Mouse (Mus musculus): ENCODE measurements around the gene Cdrt4. TPM values are rescaled to one million over a fixed set of nuclear protein-coding genes. Genes with fewer than 3 reads are reported as not detected.

The Cdrt4 gene
- polyA plus RNA-seq, 1 experiment from 2014 or later, result not detected

GRCm38 (mm10) chr11:62985075-62985474 is 34.1 kb downstream of the Cdrt4 start:
- H3K4me1 ChIP-seq (ENCODE audit: control insufficient read depth, insufficient read depth, low read length), result no peaks in the 10 kb centered on the region; the same call in 1 of the 2 replicates
- no peak for ATAC-seq
- H3K4me3 ChIP-seq (ENCODE audit: low read length), result no peak overlapping the region
- H3K9ac ChIP-seq (ENCODE audit: low read depth, low read length), result no peak overlapping the region
- no peak overlapping the region for H3K27ac ChIP-seq (ENCODE audit: low read length)
- H3K36me3 ChIP-seq (ENCODE audit: control insufficient read depth, insufficient read depth, low read length), result no peaks in the 10 kb centered on the region
- no peak overlapping the region for H3K4me2 ChIP-seq (ENCODE audit: low read depth, low read length)
- 83% methylated on average over 3 of the region's 3 CpGs for WGBS
- H3K27me3 ChIP-seq (replicated peaks; ENCODE audit: control insufficient read depth, insufficient read depth, low read length), result no peaks in the 10 kb centered on the region
- H3K9me3 ChIP-seq (ENCODE audit: control insufficient read depth, low read length), result no peaks in the 10 kb centered on the region

- Histone ChIP-seq H3K36me3 (ENCODE audit: control insufficient read depth, insufficient read depth, low read length) (no peaks in the 10 kb centered on the region), H3K4me2 (ENCODE audit: low read depth, low read length) (no peak overlapping the region), H3K27ac (ENCODE audit: low read length) (no peak overlapping the region), H3K27me3 (replicated peaks; ENCODE audit: control insufficient read depth, insufficient read depth, low read length) (no peaks in the 10 kb centered on the region), H3K9ac (ENCODE audit: low read depth, low read length) (no peak overlapping the region), H3K9me3 (ENCODE audit: control insufficient read depth, low read length) (no peaks in the 10 kb centered on the region), H3K4me3 (ENCODE audit: low read length) (no peak overlapping the region), H3K4me1 (ENCODE audit: control insufficient read depth, insufficient read depth, low read length) (no peaks in the 10 kb centered on the region; the same call in 1 of the 2 replicates)
- WGBS, result 61% methylated on average over 4 of the region's 4 CpGs
- ATAC-seq, result no peak
These were observed 35.6 kb downstream of the Cdrt4 start for GRCm38 (mm10) chr11:62986578-62986977.

- Histone ChIP-seq H3K4me2 (ENCODE audit: low read depth, low read length) (no peak overlapping the region), H3K9ac (ENCODE audit: low read depth, low read length) (no peak overlapping the region), H3K4me1 (ENCODE audit: control insufficient read depth, insufficient read depth, low read length) (peaks cover 4% of the 10 kb centered on the region), H3K4me3 (ENCODE audit: low read length) (no peak overlapping the region), H3K36me3 (ENCODE audit: control insufficient read depth, insufficient read depth, low read length) (no peaks in the 10 kb centered on the region), H3K27ac (ENCODE audit: low read length) (no peak overlapping the region), H3K9me3 (ENCODE audit: control insufficient read depth, low read length) (no peaks in the 10 kb centered on the region), H3K27me3 (replicated peaks; ENCODE audit: control insufficient read depth, insufficient read depth, low read length) (no peaks in the 10 kb centered on the region)
- 89% methylated on average over 3 of the region's 3 CpGs for WGBS
- no peak for ATAC-seq
These were observed 39.2 kb downstream of the Cdrt4 start for GRCm38 (mm10) chr11:62990150-62990685.

- Histone ChIP-seq H3K27me3 (replicated peaks; ENCODE audit: control insufficient read depth, insufficient read depth, low read length) (no peaks in the 10 kb centered on the region), H3K4me2 (ENCODE audit: low read depth, low read length) (no peak overlapping the region), H3K9me3 (ENCODE audit: control insufficient read depth, low read length) (no peaks in the 10 kb centered on the region), H3K9ac (ENCODE audit: low read depth, low read length) (no peak overlapping the region), H3K27ac (ENCODE audit: low read length) (no peak overlapping the region), H3K4me3 (ENCODE audit: low read length) (no peak overlapping the region), H3K4me1 (ENCODE audit: control insufficient read depth, insufficient read depth, low read length) (peaks cover 10% of the 10 kb centered on the region), H3K36me3 (ENCODE audit: control insufficient read depth, insufficient read depth, low read length) (no peaks in the 10 kb centered on the region)
- no peak for ATAC-seq
- 82% methylated on average over 5 of the region's 5 CpGs for WGBS
These were observed 39.8 kb downstream of the Cdrt4 start for GRCm38 (mm10) chr11:62990811-62991210.

GRCm38 (mm10) chr11:62992545-62993242 is 41.7 kb downstream of the Cdrt4 start:
- WGBS, result 76% methylated on average over 13 of the region's 13 CpGs
- H3K4me3 ChIP-seq (ENCODE audit: low read length), result no peak overlapping the region

GRCm38 (mm10) chr11:62995066-62995754 is 44.2 kb downstream of the Cdrt4 start:
- Histone ChIP-seq H3K27ac (ENCODE audit: low read length) (0 out of 2 replicates have a peak overlapping the region, but pooled peaks have one; percentile 12), H3K36me3 (ENCODE audit: control insufficient read depth, insufficient read depth, low read length) (no peaks in the 10 kb centered on the region)
- whole genome bisulfite sequencing, result 73% methylated on average over 9 of the region's 9 CpGs

More at GRCm38 (mm10) chr11:62992545-62993242, 41.7 kb downstream of the Cdrt4 start:
- ATAC-seq, result no peak
- H3K27ac ChIP-seq (ENCODE audit: low read length), result no peak overlapping the region
- H3K4me1 ChIP-seq (ENCODE audit: control insufficient read depth, insufficient read depth, low read length), result peaks cover 24% of the 10 kb centered on the region
- no peaks in the 10 kb centered on the region for H3K27me3 ChIP-seq (replicated peaks; ENCODE audit: control insufficient read depth, insufficient read depth, low read length)
- no peaks in the 10 kb centered on the region for H3K9me3 ChIP-seq (ENCODE audit: control insufficient read depth, low read length)
- H3K36me3 ChIP-seq (ENCODE audit: control insufficient read depth, insufficient read depth, low read length), result no peaks in the 10 kb centered on the region
- no peak overlapping the region for H3K9ac ChIP-seq (ENCODE audit: low read depth, low read length)
- no peak overlapping the region for H3K4me2 ChIP-seq (ENCODE audit: low read depth, low read length)

GRCm38 (mm10) chr11:62995755-62996521 is 44.9 kb downstream of the Cdrt4 start:
- no peaks in the 10 kb centered on the region for H3K9me3 ChIP-seq (ENCODE audit: control insufficient read depth, low read length)
- H3K9ac ChIP-seq (ENCODE audit: low read depth, low read length), result 0 out of 2 replicates have a peak overlapping the region, but pooled peaks have one; percentile 29
- no peaks in the 10 kb centered on the region for H3K27me3 ChIP-seq (replicated peaks; ENCODE audit: control insufficient read depth, insufficient read depth, low read length)
- 0 out of 2 replicates have a peak overlapping the region, but pooled peaks have one; percentile 12 for H3K27ac ChIP-seq (ENCODE audit: low read length)
- ATAC-seq, result no peak
- 68% methylated on average over 5 of the region's 5 CpGs for WGBS
- no peak overlapping the region for H3K4me3 ChIP-seq (ENCODE audit: low read length)
- H3K4me1 ChIP-seq (ENCODE audit: control insufficient read depth, insufficient read depth, low read length), result peaks cover 29% of the 10 kb centered on the region
- no peaks in the 10 kb centered on the region for H3K36me3 ChIP-seq (ENCODE audit: control insufficient read depth, insufficient read depth, low read length)
- H3K4me2 ChIP-seq (ENCODE audit: low read depth, low read length), result no peak overlapping the region

More at GRCm38 (mm10) chr11:62995066-62995754, 44.2 kb downstream of the Cdrt4 start:
- H3K4me1 ChIP-seq (ENCODE audit: control insufficient read depth, insufficient read depth, low read length), result peaks cover 29% of the 10 kb centered on the region
- no peaks in the 10 kb centered on the region for H3K9me3 ChIP-seq (ENCODE audit: control insufficient read depth, low read length)
- no peak for ATAC-seq
- H3K4me3 ChIP-seq (ENCODE audit: low read length), result no peak overlapping the region
- no peaks in the 10 kb centered on the region for H3K27me3 ChIP-seq (replicated peaks; ENCODE audit: control insufficient read depth, insufficient read depth, low read length)
- H3K4me2 ChIP-seq (ENCODE audit: low read depth, low read length), result no peak overlapping the region
- H3K9ac ChIP-seq (ENCODE audit: low read depth, low read length), result 0 out of 2 replicates have a peak overlapping the region, but pooled peaks have one; percentile 29

- no peaks in the 10 kb centered on the region for H3K27me3 ChIP-seq (replicated peaks; ENCODE audit: control insufficient read depth, insufficient read depth, low read length)
- H3K36me3 ChIP-seq (ENCODE audit: control insufficient read depth, insufficient read depth, low read length), result no peaks in the 10 kb centered on the region
- H3K9me3 ChIP-seq (ENCODE audit: control insufficient read depth, low read length), result no peaks in the 10 kb centered on the region
- peaks cover 29% of the 10 kb centered on the region for H3K4me1 ChIP-seq (ENCODE audit: control insufficient read depth, insufficient read depth, low read length)
- H3K4me2 ChIP-seq (ENCODE audit: low read depth, low read length), result no peak overlapping the region
- no peak for ATAC-seq
- 72% methylated on average over 4 of the region's 4 CpGs for WGBS
- H3K4me3 ChIP-seq (ENCODE audit: low read length), result no peak overlapping the region
- H3K27ac ChIP-seq (ENCODE audit: low read length), result no peak overlapping the region
- H3K9ac ChIP-seq (ENCODE audit: low read depth, low read length), result no peak overlapping the region
These were observed 45.5 kb downstream of the Cdrt4 start for GRCm38 (mm10) chr11:62996522-62996898.
